Mouse (Mus musculus) gastrocnemius, adult 18-20 months (tissue): ENCODE results near the gene Cyp2d9. TPM values are rescaled to one million over a fixed set of nuclear protein-coding genes. Genes with fewer than 3 reads are reported as not detected.
"Not testable (repeated sequence)": the region's sequence is repeated elsewhere in the genome, so short reads cannot be mapped to it uniquely, and the experiment has no call there.

Source experiments
- DNase-seq: peaks from one replicate; pipeline ENCODE4 v3.0.0; 2021; ENCODE audit warnings: low spot score
- long read RNA-seq, 2 experiments: library from polyadenylated mRNA; stranded (forward); transcript quantifications; one replicate each; pipeline ENCODE4 v2.0.0; 2021
- total RNA-seq, 2 experiments: library from RNA; stranded (reverse); gene quantifications; 2 replicates each; pipeline ENCODE4 v1.2.3; 2021

Cyp2d9 gene
- total RNA-seq, result under 1 TPM in 1 of 2 experiments, not detected in 1; 0.38 TPM
- long read RNA-seq, experiment 1, result 0 reads
- long read RNA-seq, experiment 2, result 0 reads

DNA sequence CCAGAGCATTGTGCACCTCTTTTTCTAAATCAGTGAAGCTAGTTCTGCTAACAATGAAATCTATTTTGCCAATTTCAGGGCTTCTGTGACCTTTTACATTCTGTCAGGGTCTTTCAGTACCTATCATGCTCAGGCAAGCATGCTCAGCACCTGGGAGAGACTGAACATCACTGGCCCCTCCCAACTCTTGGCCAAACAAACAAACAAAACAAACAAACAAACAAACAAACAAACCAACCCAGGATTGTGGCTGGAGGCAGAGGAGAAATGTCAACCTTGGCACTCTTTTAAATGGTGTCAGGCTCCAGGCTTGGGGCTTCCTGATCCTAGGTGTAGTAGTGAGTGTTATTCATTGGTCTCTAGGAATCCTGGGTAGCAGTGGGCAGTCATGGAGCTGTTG, at the start of gene Cyp2d9:
Gene Cyp2d9 (plus strand): TSS at position 301 of the 400 bp plus-strand sequence.
- no peak for DNase-seq

DNA sequence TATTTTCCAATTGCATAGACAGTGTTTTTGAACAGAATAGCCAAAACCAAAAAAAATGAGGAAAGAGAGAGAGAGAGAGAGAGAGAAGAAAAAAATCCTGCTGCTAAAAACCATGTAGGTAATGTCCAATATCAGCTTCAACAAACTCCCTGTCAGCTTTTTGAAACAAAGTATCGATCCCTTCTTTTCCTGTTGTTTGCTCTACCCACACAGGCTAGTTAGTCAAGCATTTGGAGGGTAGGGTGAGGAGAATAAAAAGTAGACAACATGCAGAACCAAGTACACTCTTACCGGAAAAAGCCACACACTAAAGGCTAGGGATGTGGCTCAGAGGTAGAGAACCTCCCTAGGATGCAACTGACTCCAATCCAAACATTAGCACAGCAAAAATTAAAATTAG, 47.5 kb upstream of the Cyp2d9 start:
- no peak for DNase-seq

DNA sequence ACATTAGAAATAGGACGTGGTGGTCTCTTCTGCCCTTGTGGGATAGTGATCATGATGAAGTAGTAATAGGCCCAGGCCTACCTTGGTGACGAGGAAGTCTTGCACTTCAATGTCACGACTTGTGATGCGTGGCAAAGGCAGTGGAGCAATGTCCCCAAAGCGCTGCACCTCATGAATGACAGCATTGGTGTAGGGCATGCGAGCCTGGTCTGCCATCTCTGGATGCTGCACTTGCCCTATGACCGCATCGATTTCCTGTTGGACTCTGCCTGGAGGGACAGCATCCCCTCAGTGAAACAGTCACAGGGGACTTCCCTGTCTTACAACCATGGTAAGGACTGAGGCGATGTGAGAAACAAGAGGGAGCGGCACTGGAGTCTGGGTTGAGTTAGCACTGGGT, 43.3 kb upstream of the Cyp2d9 start:
- not testable (repeated sequence) for DNase-seq

GRCm38 (mm10) chr15:82393922-82394321, 39.3 kb upstream of the Cyp2d9 start, which contains the start of gene Cyp2d11:
Gene Cyp2d11 (minus strand): TSS chr15:82394022.
- not testable (repeated sequence) for DNase-seq

DNA sequence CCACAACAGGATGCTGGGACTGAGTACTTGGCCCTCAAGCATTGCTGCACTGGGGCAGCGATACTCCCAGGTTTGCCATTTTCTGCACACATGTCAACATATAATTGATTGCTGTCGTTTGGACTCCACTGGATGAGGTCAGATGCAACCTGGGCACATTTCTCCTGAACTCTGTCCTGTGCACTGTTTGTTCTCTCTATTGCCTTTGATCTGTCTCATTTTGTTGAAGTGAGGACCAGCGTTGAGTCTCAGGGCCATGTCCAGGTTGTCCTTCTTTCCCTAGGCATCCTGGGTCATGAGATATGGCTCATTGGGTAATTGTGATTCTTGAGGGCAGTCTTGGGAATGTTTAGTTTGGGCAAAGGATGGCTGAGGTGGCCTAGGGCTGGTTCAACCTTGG, 37.3 kb upstream of the Cyp2d9 start:
- not testable (repeated sequence) for DNase-seq

GRCm38 (mm10) chr15:82401516-82401915, 31.7 kb upstream of the Cyp2d9 start:
- no peak for DNase-seq

- DNase-seq, result no peak
Observed at GRCm38 (mm10) chr15:82402106-82402505, 31.1 kb upstream of the Cyp2d9 start.

GRCm38 (mm10) chr15:82402741-82403140, 30.5 kb upstream of the Cyp2d9 start:
- DNase-seq, result no peak

DNA sequence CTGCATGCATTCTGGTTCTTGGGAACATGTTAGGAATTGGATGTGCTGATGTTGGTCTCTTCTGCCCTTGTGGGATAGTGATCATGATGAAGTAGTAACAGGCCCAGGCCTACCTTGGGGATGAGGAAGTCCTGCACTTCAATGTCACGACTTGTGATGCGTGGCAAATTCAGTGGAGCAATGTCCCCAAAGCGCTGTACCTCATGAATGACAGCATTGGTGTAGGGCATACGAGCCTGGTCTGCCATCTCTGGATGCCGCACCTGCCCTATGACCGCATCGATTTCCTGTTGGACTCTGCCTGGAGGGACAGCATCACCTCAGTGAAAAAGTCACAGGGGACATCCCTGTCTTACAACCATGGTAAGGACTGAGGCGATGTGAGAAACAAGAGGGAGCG, 29.6 kb upstream of the Cyp2d9 start:
- no peak for DNase-seq

DNA sequence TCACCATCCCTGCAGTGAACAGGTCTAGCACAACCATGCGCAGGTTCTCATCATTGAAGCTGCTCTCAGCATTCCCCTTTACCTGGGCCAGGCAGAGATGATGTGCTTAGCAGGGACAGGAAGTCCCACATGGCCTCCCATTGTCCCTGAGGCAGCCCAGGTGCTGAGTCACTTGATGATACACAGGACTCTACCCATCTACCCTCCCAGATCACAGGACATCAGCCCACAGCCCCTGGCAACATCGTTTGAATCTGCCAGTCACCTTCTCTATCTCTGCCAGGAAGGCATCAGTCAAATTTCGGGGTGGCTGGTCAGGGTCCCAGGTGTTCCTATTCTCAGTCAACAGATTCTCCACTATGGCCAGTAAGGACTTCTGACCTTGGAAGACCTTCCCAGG, 29.1 kb upstream of the Cyp2d9 start:
- no peak for DNase-seq

DNA sequence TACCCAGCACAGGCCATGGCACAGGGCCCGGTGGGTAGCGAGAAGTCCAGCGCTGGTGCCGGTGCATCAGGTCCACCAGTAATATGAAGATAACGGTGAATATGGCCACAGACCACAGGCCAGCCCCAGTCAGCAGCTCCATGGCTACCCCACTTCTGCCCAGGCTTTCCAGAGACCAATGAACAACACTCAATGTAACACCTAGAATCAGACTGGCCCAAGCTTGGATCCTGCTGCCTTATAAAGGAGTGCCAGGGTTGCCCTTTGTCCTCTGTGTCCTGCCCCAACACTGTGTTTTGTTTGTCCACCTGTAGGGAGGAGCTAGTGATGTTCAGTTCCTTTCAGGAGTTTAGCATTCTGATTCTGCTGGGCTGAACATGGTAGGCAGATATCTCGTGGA, 26.3 kb upstream of the Cyp2d9 start, which contains the start of gene Cyp2d10:
Gene Cyp2d10 (minus strand): TSS at position 215 of the 400 bp plus-strand sequence.
- no peak for DNase-seq

DNA sequence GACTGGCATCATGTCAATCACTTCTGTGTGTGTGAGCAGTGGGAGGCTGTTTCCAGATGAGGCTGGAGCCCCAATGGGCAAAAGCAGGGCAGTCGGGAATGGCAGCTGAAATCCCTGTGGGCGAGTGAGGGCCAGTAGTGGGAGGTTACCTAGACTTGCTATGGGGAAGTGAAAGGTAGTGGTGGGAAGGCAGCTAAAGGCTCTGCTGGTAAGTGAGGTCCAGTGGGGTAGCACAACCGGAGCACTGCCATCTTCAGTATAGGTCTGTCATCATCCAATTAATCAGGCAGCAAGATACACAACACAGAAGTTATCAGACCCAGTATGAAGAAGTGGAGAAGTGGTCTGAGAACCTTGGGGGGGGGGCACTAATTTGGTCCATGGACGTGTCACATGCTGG, 25.7 kb upstream of the Cyp2d9 start:
- no peak for DNase-seq

DNA sequence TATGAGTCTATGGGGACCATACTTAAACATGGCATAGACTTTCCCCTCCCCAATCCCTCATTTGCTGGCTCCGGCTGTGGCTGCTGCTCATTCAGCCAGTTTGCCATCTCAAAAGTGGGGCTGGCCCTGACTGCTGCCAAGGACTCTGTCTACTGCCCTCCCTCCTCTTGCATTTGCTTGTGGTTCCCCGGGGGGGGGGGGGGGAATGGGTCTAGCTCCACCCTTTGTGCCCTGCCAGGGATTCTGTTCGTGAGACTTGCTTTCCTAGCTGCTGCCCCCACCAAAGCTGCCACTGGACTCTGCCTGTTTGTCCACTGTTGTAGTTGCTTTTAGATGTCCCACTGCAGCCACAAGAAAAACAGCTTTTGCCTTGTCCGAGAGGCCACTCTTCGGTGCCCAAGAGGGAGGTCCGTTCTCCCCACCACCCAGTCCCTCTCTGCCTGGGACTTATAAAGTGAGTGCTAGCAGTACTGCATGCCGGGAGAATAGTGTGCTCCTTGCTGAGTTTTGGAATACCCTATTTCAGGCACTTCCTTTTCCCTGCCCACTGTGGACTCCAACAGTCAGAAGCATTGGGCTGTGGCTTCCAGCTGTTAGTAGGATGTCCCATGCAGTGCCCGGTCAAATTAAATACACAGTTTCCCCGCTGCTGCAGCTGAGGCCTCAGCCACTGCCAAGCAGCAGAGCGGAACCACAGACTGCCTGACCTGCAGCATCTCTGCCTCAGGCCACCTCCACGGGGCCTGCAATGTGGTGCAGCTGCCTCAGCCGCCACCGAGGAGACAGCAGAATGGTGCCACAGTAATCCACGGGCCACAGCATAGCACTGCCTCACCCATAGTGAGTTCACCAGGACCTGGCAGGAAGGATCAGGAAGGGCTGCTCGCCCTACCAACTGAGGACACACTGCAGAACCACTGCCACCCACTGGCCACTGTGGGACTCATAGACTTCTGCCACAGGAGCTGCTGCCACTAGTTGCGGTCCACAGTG, 16.1 kb upstream of the Cyp2d9 start:
- peak; percentile 89 for DNase-seq

DNA sequence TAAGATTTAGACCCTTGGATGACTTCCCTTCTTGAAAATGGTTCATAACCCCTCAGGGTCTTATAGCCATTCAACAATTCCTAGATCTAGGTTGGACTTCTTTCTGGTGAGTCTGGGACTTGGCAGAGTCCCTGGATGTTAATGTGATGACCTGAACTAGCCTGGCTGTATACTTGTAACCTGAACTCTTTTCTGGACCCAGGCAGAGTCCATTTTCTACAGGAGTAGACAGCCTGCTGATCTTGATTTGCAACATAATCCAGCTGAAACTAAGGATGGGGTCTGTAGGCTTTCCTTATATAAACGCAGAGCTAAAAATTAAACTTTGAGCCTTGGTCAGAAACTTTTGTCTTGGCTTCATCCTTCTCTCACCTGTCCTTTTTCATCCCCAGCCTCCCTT, 14.6 kb upstream of the Cyp2d9 start:
- DNase-seq, result no peak

GRCm38 (mm10) chr15:82422935-82423334, 10.3 kb upstream of the Cyp2d9 start:
- no peak for DNase-seq

- DNase-seq, result no peak
Observed at GRCm38 (mm10) chr15:82423471-82423870, 9.8 kb upstream of the Cyp2d9 start.

DNA sequence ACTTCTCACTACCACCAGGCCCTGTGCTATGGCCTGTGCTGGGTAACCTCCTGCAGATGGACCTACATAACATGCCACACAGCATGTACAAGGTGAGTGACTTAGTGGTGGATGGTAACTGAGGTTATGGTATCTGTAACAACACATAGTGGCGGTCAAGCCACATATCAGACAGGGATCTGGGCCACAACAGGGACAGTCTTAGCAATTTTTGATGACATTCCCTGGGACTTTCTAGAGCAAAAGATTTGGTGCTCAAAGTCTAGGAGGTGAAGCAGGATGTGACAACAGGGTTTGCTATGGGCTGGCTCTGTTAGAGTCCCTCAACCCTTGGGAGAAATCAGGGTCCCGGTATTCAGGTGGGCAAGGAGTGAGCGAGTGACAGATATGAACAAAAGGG, 384 bp downstream of the Cyp2d9 start:
- no peak for DNase-seq

DNA sequence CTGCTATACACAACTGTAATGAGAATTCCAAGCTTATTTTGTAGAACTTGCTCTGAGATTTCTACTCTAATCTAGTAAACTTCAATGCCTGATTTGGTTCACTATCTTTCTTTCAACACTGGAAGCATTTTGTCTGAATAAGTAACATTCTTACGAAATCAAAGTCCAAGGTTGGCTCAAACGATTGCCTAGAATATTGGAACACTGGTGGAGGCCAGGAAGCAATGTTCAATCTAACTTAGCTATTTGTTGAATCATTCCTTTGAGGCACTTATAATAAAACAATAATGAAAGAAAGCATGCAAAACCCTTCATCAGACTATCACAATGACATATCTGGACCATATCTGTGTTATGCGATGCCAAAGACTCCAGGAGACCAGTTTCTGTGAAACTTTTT, 1.3 kb downstream of the Cyp2d9 start:
- DNase-seq, result no peak

DNA sequence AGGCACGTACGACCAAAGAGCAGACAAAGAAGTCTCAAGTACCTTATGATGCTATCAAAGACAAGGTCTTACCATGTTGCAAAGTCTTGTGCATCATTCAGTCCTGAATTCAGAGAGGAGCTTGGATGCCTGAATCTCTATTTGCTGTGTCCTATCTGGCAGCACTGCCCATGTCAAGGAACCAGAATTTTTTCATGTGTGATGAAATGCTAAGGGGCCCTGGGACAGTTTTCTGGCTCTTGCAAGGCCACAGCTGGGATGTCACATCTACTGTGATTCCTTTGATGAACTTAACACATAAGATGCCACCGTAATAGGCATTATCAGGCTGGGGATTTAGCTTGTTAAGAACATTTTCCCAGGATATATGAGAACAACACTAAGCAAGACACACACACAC, 1.8 kb downstream of the Cyp2d9 start:
- no peak for DNase-seq

DNA sequence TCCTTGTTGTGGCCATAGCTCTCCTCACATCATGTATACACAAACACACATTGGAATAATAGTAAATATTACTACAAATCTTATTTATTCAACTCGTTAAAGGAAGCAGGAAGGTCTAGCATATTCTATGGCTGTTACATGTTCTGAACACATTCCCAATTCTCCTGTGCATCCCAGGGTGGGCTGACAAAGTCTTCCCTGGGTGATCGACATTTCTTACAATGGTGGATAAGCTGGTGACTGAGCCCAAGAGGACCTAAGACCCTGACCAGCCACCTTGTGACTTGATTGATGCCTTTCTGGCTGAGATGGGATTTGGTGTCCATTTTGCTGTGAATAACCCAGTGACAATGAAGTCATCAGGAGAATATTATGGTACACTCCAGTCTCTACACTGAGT, 2.4 kb downstream of the Cyp2d9 start:
- DNase-seq, result no peak

DNA sequence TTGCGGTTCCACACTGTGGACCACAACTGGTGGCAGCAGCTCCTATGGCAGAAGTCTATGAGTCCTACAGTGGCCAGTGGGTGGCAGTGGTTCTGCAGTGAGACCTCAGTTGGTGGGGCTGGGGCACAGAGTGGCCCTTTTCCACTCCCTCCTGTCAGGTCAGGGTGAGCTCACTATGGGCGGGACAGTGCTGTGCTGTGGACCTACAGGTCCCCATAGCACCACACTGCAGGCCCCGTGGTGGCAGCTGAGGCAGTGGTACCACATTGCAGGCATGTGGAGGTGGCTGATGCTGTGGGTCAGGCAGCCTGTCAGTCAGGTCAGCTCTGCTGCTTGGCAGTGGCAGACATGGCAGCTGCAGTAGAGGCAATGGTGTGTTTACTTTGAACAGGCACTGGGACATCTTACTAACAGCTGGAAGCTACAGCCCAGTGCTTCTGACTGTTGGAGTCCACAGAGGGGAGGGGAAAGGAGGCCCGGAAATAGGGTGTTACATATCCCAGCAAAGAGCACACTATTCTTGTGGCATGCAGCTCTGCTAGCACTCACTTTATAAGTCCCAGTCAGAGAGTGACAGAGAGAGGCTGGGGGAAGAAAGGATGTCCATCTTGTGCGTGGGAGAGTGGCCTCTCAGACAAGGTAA, 4.9 kb downstream of the Cyp2d9 start:
- DNase-seq, result no peak

DNA sequence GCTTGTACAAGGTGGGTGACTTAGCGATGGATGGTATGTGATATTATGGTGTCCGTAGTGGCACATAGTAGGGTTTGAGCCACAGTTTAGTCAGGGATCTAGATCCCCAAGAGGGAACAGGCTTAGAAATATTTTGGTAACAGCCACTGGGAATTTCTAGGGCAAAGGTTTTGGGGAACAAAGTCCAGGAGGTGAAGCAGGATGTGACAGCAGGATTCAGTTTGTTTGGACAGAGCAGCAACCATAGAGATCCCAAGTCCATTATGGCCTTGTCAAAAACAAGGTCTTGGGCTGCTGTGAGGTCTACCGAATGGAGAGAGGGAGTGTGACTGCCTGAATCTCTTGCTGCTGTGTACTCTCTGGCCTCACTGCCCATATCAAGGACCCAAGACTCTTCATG, 10.4 kb downstream of the Cyp2d9 start:
- no peak for DNase-seq
